Mouse (Mus musculus) heart, embryonic 13.5 days (tissue): ENCODE data around the gene Sidt2. TPM values are rescaled to one million over a fixed set of nuclear protein-coding genes. Genes with fewer than 3 reads are reported as not detected.

ENCODE experiments used
- ATAC-seq: fragments of 200-750 bp; cut with Nextera tagmentation; 2 replicates; pipeline ENCODE4 v1.8.0; 2017; ENCODE audit warnings: moderate TSS enrichment; ENCODE audit not compliant: insufficient number of reproducible peaks, low FRiP score, low TSS enrichment; ENCODE audit errors: extremely low read depth
- H3K27ac ChIP-seq: fragments of 300-500 bp; sonication (generic); replicated peaks from 2 replicates; pipeline ENCODE4 v1.5.1; 2015; ENCODE audit warnings: moderate library complexity, mild to moderate bottlenecking, inconsistent platforms
- H3K27me3 ChIP-seq: fragments of 300-500 bp; sonication (generic); replicated peaks from 2 replicates; pipeline ENCODE4 v1.6.1; 2015; ENCODE audit warnings: mild to moderate bottlenecking, inconsistent platforms
- H3K36me3 ChIP-seq: fragments of 300-500 bp; sonication (generic); 2 replicates; pipeline ENCODE4 v1.6.1; 2015; ENCODE audit warnings: mild to moderate bottlenecking, inconsistent platforms
- H3K4me1 ChIP-seq: fragments of 300-500 bp; sonication (generic); 2 replicates; pipeline ENCODE4 v1.6.1; 2015; ENCODE audit warnings: inconsistent platforms
- H3K4me2 ChIP-seq: fragments of 300-500 bp; sonication (generic); 2 replicates; pipeline ENCODE4 v1.6.1; 2015; ENCODE audit warnings: inconsistent platforms, mild to moderate bottlenecking, moderate library complexity
- H3K4me3 ChIP-seq: fragments of 300-500 bp; sonication (generic); 2 replicates; pipeline ENCODE4 v1.5.1; 2015; ENCODE audit warnings: moderate library complexity, mild to moderate bottlenecking, inconsistent platforms
- H3K9ac ChIP-seq: fragments of 300-500 bp; sonication (generic); 2 replicates; pipeline ENCODE4 v1.6.1; 2015; ENCODE audit warnings: inconsistent platforms, mild to moderate bottlenecking, moderate library complexity
- H3K9me3 ChIP-seq: fragments of 300-500 bp; sonication (generic); 2 replicates; pipeline ENCODE4 v1.6.1; 2016; ENCODE audit warnings: inconsistent platforms
- WGBS: fragments of 180-500 bp; shearing (Covaris S2); methylation state at CpG from one replicate; pipeline ENCODE4 v1.1.7; 2015; ENCODE audit warnings: mixed read lengths; 5-methylcytosine and 5-hydroxymethylcytosine counted together
- polyA plus RNA-seq: library from polyadenylated mRNA; unstranded; fragments of >200 nt; fragmentation: Nextera tagmentation; extraction: Ambion mirVana; gene quantifications from 2 replicates; pipeline ENCODE4 v1.2.1, GENCODE M21; 2015

Sidt2 gene
- polyA plus RNA-seq, 1 experiment from 2014 or later = 35.5 TPM

DNA sequence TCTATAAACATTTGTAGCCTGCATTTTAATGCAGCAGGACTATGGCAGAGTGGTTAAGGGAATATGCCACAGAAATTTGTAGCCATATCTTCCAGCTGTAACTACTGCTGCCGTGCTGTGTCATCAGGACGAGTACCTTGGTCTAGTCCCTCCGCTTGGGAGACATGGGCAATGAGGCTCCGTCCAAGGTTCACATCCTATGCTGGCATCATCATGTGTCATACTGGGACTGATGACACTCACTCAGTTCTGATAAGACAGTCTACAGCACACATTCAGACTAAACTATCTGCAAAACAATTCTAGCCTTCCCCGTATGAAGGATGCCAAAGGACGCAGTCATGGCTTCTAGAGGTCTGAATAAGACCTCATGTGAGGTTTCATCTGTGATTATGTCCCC is 8.5 kb upstream of the Sidt2 start:
- H3K4me2 ChIP-seq = no peak overlapping the region
- H3K4me1 ChIP-seq = peaks cover 22% of the 10 kb centered on the region
- no peak overlapping the region for H3K4me3 ChIP-seq
- 0 out of 2 replicates have a peak overlapping the region, but pooled peaks have one; percentile 13 for H3K9ac ChIP-seq
- H3K36me3 ChIP-seq = peaks cover 80% of the 10 kb centered on the region
- no peak for ATAC-seq
- H3K9me3 ChIP-seq = no peaks in the 10 kb centered on the region
- no peak overlapping the region for H3K27ac ChIP-seq
- WGBS = 79% methylated on average over 6 of the region's 6 CpGs
- H3K27me3 ChIP-seq = no peaks in the 10 kb centered on the region

DNA sequence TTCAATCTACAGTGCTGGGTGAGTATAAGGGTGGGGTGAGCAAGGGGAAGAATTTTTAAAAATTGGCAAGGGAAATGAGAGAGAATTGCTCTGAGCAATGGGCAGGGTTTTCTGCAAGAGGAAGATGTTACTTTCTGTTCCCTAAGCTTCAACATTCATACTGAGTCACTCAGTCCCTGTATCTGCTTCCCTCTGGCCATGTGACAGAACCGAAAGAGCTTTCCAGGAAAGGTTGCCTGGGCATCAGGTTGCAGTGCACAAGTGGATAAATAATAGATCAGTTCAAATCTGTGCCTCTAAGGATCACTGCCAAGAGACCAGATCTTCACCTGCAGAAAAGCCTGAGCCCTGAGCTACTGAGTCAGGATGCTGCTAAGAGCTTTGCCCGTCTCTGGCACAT is 6.8 kb upstream of the Sidt2 start:
- H3K27me3 ChIP-seq = no peaks in the 10 kb centered on the region
- peaks cover 63% of the 10 kb centered on the region for H3K36me3 ChIP-seq
- WGBS = 71% methylated on average over 2 of the region's 2 CpGs
- no peak for ATAC-seq
- H3K27ac ChIP-seq = no peak overlapping the region
- peaks cover 29% of the 10 kb centered on the region for H3K4me1 ChIP-seq
- H3K9me3 ChIP-seq = no peaks in the 10 kb centered on the region
- H3K9ac ChIP-seq = no peak overlapping the region
- H3K4me3 ChIP-seq = no peak overlapping the region
- no peak overlapping the region for H3K4me2 ChIP-seq

DNA sequence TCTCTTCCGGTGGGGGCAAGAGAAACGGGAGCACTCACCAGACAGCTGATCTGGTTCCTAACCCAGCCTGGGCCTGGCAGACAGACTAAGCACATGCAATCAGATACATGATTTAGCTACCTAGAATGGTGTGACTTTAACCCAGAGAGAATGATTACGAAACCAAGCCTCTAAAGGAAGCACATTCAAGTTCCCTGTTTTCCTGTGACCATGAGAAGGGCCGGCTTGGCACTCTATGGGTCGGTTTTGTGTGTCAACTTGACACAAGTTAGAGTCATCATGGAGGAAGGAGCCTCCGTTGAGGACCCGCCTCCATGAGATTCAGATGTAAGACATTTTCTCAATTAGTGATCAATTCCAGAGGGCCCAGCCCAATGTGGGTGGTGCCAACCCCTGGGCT is 4.6 kb upstream of the Sidt2 start:
- WGBS = 77% methylated on average over 7 of the region's 7 CpGs
- Histone ChIP-seq H3K4me1 (peaks cover 39% of the 10 kb centered on the region), H3K4me2 (no peak overlapping the region), H3K4me3 (no peak overlapping the region), H3K27ac (no peak overlapping the region), H3K9ac (no peak overlapping the region), H3K36me3 (peaks cover 42% of the 10 kb centered on the region), H3K27me3 (no peaks in the 10 kb centered on the region), H3K9me3 (no peaks in the 10 kb centered on the region)
- ATAC-seq = no peak

DNA sequence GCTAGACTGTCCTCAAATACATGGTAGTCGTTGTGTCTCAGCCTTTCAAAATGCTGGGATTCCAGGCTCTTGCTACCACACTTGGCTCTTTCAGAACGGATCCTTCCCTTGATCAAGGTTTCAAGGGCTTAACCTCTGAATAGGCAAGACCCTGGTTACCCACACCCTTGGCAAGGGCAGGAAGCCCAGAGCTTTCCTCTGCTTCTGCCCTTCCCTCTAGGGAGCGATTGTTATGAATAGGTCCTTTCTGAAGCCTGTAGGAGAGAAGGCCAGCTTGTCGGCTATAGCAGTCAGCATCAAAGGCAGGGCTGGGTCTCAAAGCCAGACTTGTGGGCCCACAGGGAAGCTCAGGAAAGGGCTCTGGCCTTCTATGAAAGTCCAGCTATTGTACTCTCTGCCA is 3.8 kb upstream of the Sidt2 start:
- Histone ChIP-seq H3K4me3 (no peak overlapping the region), H3K9me3 (no peaks in the 10 kb centered on the region), H3K27me3 (no peaks in the 10 kb centered on the region), H3K9ac (no peak overlapping the region), H3K4me1 (peaks cover 37% of the 10 kb centered on the region), H3K27ac (peak overlapping the region; percentile 57), H3K4me2 (no peak overlapping the region), H3K36me3 (peaks cover 34% of the 10 kb centered on the region)
- WGBS = 55% methylated on average over 4 of the region's 4 CpGs
- no peak for ATAC-seq

DNA sequence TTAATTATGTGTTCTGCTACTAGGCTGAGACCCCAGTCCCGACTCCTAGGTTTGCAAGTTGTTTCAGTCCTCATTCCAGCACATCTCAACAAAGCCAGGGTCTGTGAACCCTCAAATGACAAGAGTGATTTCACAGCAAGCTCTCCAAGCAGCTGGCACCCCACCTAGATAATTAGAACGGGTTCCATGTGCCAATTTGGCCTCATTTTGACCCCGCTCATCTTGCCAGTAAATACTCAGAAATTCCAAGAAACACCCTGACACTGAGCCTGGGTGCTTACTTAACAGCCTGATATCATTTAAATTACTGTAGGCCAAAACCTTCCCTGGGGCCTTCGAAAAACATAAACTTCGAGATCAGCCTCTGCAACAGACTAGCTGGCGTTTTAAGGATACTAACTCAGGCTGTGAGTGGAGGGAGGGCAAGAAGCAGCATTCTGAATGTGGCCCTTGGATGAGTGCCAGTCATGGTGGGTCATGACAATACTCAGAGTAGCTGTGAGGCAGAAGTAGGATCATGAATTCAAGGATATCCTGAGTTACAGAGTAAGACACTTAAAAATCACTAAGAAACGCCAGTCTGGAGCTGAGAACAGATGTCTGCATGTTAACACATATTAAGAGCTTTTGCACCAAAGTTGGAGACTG is 3.1 kb upstream of the Sidt2 start:
- no peak for ATAC-seq
- peaks cover 27% of the 10 kb centered on the region for H3K36me3 ChIP-seq
- no peak overlapping the region for H3K9ac ChIP-seq
- no peak overlapping the region for H3K4me3 ChIP-seq
- peak overlapping the region; percentile 57 for H3K27ac ChIP-seq
- WGBS = 53% methylated on average over 7 of the region's 7 CpGs
- H3K27me3 ChIP-seq = no peaks in the 10 kb centered on the region
- peaks cover 37% of the 10 kb centered on the region for H3K4me1 ChIP-seq
- no peak overlapping the region for H3K4me2 ChIP-seq
- no peaks in the 10 kb centered on the region for H3K9me3 ChIP-seq

DNA sequence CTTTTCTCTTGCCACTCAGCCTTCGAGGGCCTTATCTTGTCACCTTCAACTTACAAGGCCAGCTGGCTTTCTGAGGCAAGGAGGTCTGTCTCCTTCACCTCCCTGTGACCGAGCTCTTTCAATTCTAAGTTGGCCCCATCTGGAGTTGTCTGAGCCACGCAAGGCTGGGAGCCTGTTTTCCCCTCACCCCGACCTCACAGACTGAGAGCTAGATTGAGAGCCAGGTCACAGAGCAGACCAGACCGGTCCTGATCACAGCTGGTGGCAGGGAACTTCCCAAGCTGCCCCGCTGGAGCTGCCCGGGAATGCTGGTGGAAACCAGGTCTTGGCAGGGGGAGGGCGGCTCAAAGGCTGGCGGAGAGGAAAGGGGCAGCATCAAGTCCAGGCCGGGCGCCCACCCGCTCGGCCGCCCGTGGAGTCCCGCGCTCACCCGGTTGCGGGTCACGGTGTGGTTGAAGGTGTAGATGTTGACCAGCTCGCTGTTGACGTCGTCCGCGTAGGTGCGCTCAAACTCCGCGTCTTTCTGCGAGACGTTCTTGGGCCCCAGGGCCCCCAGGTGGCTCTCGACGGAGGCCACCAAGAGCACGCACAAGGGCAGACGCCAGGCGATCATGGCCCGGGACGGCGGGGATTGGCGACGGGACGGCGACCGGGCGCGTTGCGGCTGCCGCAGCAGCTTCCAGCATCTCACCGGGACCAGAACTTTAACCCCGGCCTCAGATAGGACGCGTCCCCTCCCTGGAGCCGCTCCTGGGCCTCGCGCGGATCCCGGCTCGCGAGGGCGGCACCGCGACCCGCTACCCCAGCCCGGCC is 558 bp downstream of the Sidt2 start:
- H3K27me3 ChIP-seq = no peaks in the 10 kb centered on the region
- WGBS = under 1% methylated on average over 58 of the region's 63 CpGs
- peaks cover 44% of the 10 kb centered on the region for H3K4me1 ChIP-seq
- peak overlapping the region; percentile 93 for H3K27ac ChIP-seq
- ATAC-seq = peak; percentile 43; the same call in 1 of the 2 replicates
- H3K9ac ChIP-seq = peak overlapping the region; percentile 95
- peaks cover 32% of the 10 kb centered on the region for H3K36me3 ChIP-seq
- peak overlapping the region; percentile 82 for H3K4me2 ChIP-seq
- H3K9me3 ChIP-seq = no peaks in the 10 kb centered on the region
- peak overlapping the region; percentile 77 for H3K4me3 ChIP-seq

DNA sequence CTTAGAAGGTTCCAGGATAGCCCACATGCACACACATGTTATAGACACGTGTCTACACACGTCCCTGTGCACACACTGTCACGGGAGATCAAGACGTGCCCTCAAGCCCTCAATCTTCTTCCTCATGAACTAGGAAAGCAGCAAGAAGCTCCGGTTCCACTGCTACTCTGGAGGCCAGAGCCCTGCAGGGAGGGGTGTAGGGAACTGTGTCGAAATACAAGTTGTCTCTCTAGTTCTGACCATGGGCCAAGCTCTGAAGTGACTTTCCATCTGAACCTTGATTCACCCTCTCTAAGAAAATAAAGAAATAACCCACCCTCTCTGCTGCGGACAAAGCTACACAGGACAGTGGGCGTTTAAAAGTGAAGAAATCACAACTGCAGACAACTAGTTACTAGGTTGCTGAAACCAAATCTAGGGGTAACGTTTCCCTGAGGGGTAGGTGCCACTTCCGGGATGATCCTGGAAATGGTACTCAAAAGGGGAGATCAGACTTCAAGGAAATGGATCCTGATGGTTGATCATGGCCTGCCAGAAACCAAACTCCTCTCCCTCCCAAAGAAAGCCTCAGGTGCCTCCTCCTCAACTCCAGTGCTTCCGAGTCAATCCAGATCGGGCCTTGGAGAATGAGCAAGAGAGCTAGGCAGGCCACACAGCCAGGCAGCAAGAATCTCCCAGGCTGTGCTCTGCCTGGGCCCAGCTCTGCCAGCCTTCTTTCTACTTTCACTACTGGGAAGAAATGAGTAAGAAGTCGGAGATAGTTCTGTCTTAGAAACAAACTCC is 1.4 kb downstream of the Sidt2 start:
- 52% methylated on average over 13 of the region's 13 CpGs for WGBS
- Histone ChIP-seq H3K27ac (peak overlapping the region; percentile 93), H3K9me3 (no peaks in the 10 kb centered on the region), H3K4me1 (peaks cover 40% of the 10 kb centered on the region), H3K36me3 (peaks cover 40% of the 10 kb centered on the region), H3K27me3 (no peaks in the 10 kb centered on the region), H3K4me3 (peak overlapping the region; percentile 77), H3K4me2 (peak overlapping the region; percentile 82), H3K9ac (peak overlapping the region; percentile 95)
- no peak for ATAC-seq

DNA sequence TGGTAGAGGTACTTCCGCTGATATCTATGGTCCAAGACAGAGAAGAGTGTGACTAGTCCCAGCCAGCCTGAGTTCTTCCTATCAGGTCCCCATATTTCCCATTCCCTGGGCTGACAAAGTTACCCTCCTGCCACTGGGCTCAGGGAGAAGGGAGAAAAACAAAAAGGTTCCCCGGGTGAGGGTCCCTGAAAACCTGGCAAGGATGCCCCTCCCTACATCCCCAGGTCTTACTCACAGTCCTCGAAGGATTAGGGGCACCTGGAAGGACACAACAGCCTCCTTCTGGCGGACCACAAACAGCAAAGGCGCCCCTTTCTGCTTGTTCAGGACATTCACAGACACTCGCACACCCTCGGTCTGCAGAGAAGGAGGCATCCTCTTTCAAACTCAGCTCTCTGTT is 2.2 kb downstream of the Sidt2 start:
- Histone ChIP-seq H3K4me3 (peak overlapping the region; percentile 77), H3K9ac (peak overlapping the region; percentile 95), H3K36me3 (peaks cover 48% of the 10 kb centered on the region)

DNA sequence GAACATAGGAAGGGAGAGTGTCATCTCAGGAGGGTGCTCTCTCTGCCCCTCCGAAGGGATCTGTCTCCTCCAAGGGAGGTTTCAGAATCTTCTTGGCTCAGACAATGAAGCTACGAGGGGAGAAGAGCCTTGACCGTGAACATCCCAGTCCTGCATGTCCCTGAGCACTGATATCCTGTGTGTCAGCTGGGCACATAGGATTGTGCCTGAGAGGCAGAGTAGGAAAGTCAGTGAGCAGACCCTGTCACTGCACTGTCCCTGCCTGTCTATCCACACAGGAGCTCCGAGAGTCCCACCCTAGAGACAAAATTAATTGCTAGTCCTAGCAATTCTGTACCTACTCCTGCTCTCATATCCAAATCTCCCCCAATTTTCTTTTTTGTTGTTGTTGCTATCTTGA is 3.0 kb downstream of the Sidt2 start:
- Histone ChIP-seq H3K27ac (no peak overlapping the region), H3K9ac (no peak overlapping the region), H3K36me3 (peaks cover 57% of the 10 kb centered on the region), H3K9me3 (no peaks in the 10 kb centered on the region), H3K27me3 (no peaks in the 10 kb centered on the region), H3K4me3 (no peak overlapping the region), H3K4me1 (peaks cover 31% of the 10 kb centered on the region), H3K4me2 (no peak overlapping the region)
- ATAC-seq = no peak
- WGBS = 82% methylated on average over 4 of the region's 4 CpGs

More for the DNA sequence above, 2.2 kb downstream of the Sidt2 start:
- Histone ChIP-seq H3K4me1 (peaks cover 32% of the 10 kb centered on the region), H3K27me3 (no peaks in the 10 kb centered on the region), H3K4me2 (peak overlapping the region; percentile 82), H3K27ac (no peak overlapping the region), H3K9me3 (no peaks in the 10 kb centered on the region)
- WGBS = 78% methylated on average over 7 of the region's 7 CpGs
- no peak for ATAC-seq

DNA sequence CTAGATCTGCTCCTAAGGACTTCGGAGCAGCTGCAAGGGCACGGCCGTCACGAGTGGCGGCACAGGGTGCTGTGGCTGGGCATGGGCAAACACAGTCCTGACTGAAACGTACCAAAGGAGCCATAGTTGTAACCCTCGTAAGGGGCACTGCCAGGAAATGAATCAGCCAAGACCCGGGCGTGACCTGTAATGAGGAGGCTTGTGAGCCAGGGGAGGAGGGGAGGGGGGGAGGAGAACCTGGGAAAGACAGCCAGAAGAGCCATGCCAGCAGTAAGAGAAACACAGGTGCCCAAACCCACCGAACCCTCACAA is 8.2 kb downstream of the Sidt2 start:
- Histone ChIP-seq H3K9ac (no peak overlapping the region), H3K36me3 (peaks cover 99% of the 10 kb centered on the region), H3K4me3 (no peak overlapping the region), H3K27me3 (no peaks in the 10 kb centered on the region), H3K27ac (no peak overlapping the region), H3K4me2 (no peak overlapping the region), H3K4me1 (no peaks in the 10 kb centered on the region), H3K9me3 (no peaks in the 10 kb centered on the region)
- WGBS = 85% methylated on average over 10 of the region's 10 CpGs
- no peak for ATAC-seq

DNA sequence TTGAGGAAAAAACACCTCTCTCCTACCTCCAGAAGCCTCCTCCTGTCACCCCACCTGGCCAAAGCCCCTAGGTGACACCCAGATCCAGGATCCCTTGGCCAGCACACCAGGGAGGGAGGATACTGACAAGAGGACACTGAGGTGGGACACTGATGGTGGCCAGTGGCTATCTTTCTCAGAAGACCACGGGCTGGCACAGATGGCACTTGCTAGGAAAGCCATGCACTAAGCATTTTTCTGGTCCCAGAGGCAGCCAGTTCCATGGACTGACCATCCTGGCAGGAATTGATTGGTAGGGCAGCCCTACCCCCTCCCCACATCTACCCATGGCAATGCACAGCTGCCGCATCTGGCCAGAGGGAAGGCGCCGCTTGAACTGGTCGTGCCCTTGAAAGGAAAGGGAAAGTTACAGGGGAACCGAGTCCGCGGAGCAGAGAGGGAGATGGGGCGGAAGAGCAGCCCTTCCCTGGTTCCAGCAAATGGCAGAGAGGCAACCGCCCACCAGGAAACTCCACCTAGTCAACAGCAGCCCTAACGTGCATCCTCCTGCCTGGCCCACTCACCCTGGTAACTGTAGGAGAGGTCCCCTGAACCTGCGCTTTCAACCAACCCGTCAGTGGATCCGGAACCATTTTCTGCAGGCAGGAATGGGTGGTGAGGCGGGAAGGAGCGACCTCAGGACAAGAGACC is 8.7 kb downstream of the Sidt2 start:
- H3K9ac ChIP-seq = no peak overlapping the region
- H3K4me2 ChIP-seq = no peak overlapping the region
- ATAC-seq = no peak
- no peaks in the 10 kb centered on the region for H3K27me3 ChIP-seq
- no peaks in the 10 kb centered on the region for H3K9me3 ChIP-seq
- no peaks in the 10 kb centered on the region for H3K4me1 ChIP-seq
- H3K36me3 ChIP-seq = peaks cover 99% of the 10 kb centered on the region
- no peak overlapping the region for H3K27ac ChIP-seq
- H3K4me3 ChIP-seq = no peak overlapping the region
- 81% methylated on average over 16 of the region's 16 CpGs for WGBS
